Mouse (Mus musculus): ENCODE measurements around the gene Ift20.

Ift20 gene

GRCm38 (mm10) chr11:78536080-78536689 is at the start of gene Ift20, which contains the start of gene Tnfaip1:
TSS of gene Ift20 (plus strand) at chr11:78536361.
TSS of gene Tnfaip1 (minus strand) at chr11:78536332.
- peak; percentile 99 for DNase-seq

DNA sequence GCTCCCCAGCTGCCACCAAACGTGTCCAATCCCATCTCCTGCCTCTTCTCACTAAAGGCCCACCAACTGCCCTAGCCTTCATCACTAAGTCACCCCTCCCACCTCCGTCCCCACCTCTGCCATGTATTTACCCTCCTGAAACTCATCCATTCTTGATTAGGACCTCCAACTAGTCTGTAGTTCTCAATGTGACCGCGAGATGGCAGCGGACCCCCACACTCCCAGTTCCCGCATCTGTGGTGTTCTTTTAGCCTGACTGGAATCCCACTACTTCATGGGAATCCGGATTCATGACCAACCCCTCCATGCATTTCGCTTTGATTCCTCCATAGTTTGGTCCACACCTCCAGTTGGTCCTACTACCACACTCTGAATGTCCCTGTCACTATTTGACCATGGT is 48.0 kb upstream of the Ift20 start:
- peak; percentile 81 for DNase-seq

DNA sequence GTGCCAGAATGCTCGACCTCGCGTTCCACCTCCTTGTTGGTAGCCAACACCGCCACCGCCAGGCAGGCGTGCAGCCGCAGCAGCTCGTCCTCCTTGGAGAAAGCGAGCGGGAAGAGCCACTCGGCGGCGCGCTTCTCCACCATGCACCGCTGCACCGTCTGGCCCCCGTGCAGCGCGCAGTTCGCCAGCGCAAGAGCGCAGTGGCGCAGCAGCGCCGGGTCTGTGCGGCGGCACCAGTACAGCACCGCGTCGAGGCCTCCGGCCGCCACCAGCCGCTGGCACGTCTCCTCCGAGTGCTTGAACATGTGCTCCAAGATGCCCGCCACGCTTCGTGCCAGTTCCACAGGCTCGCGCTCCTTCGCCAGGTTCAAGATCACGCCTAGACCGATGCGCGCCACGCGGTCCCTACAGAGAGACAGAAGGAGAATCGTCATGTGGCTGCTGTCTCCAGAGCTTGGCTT is 45.4 kb upstream of the Ift20 start:
- DNase-seq, result no peak

DNA sequence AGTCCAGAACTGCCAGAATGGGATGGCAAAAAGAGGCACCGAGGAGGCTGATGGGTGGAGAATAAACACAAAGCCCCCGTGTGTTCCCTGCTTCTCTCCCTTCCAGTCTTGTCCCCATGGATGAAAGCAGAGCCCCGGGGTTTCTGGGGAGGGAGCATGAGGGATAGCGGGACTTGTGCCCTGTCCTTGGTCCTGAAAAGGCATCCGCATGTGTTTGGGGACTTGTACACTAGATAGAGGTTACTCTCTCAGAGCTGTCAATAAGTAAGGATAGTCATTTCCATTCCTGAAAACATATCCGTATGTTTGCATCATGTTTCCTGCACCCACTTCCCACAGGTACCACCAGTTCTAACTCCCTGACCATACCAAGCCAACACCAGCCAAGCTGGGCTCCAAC is 40.3 kb upstream of the Ift20 start:
- DNase-seq, result peak; percentile 65

DNA sequence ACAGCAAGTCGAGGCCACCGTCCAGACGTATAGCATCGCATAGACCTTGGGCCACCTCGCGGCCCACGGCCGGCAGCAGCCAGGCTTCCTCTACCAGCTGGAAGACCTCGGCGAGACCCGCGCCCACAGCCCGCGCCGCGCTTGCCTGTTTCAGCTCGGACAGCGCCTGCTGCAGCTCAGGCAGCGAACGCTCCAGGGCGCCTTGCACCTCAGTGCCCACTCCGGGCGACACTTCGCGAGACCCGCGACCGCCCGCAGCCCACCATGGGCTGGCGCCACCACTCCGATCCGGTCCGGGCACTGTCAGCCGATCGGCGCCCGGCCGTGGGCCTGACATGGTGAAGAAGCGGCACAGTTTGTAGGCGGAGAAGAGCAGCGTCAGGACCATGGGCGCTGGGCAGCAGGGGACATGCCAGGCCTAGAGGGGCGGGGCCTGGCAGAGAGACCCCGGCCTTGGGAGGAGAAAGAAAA is 39.1 kb upstream of the Ift20 start:
- DNase-seq, result peak; percentile 33

DNA sequence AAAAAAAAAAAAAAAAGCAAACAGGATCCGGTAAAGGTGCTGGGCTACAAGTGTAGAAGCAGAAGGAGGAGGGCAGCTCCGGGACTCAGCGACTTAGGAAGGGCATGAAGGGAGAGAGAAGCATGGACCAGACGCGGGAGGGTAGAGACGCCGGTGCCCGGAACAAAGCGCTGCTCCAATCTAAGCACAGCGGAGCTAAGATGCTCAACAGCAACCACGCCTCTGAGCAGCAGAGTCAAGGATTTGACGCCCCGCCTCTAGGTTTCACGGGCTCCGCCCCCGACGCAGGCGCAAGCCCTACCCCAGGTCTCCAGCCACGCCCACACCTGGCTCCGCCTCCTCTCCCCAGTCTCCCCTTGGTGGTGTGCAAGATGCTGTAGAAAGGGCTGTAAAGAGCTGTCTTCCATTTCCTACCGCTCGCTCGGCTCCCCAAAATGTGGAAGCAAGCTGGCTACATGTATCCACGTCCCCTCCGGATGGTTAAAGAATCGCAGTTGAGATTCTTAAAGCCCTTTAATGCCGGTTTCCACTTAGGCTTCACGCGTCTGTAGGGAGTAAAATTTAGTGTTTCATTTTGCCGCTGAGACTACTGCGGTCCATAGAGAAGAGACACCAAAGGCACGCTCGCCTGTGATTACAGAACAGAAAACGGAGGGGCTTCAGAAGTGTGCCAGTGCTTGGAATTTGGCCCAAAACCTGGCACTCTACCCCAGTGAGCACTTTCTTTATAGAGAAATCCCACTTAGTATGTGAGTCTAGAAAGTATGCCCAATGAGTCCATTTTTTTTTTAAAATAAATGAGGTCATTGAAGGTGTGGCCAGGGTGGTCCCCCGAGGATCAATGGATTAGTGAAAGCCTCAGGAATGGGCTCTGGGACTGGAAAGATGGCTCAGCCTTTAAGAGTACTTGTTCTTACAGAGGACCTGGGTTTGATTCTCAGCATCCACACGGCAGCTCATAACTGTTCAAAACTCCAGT is 38.3 kb upstream of the Ift20 start, which contains the start of gene Sarm1:
Sarm1 (minus strand) TSS at position 211 of the 979 bp plus-strand sequence.
- DNase-seq, result peak; percentile 95

DNA sequence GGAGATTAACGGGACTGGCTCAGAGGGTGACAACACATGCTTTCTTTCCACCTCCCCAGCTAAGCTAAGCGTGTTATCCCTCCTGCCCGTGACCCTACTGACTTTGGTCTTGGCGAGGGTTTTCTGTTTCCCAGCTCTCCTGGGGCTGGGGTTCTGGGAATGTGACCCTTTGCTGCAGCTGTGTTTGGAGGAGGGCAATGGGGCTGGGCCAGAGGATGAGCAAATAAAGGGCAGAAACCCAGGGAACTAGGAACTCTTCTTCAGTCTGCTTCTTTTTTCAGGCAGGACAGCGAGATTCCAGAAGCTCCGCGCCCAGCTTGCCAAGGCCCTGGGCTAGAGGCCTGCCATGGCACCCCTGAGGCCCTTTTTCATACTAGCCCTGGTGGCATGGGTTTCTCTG is 37.2 kb upstream of the Ift20 start, which contains the start of gene Vtn:
Vtn (plus strand) TSS at position 88 of the 400 bp plus-strand sequence.
- no peak for DNase-seq

DNA sequence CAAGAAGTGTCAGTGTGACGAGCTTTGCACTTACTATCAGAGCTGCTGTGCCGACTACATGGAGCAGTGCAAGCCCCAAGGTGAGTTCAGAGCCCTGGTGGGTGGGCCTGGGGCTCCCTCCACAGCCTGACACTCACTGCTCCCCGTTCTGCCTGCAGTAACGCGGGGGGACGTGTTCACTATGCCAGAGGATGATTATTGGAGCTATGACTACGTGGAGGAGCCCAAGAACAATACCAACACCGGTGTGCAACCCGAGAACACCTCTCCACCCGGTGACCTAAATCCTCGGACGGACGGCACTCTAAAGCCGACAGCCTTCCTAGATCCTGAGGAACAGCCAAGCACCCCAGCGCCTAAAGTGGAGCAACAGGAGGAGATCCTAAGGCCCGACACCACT is 36.6 kb upstream of the Ift20 start:
- DNase-seq, result no peak

DNA sequence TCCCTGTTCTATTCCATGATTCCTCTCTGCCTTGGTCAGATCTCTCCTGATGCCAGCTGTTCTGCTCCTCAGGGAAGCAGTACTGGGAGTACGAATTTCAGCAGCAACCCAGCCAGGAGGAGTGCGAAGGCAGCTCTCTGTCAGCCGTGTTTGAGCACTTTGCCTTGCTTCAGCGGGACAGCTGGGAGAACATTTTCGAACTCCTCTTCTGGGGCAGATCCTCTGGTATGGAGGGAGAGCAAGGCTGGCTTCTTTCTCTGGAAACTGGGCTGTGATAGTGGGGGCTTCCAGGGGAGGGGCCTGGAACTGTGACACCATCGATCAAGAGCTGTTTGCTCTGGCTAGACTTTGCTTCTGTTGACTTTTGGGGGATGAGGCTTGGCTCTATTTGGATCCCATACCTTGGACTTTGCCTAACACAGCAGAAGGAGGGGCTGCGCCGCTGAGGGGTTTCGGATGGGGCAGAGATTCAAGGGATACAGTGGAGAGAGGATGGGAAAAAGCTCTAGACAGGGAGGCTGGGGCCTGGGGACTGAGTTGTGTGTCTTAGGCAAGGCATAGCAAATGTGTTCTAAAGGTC is 35.4 kb upstream of the Ift20 start:
- no peak for DNase-seq

GRCm38 (mm10) chr11:78501529-78501928 is 34.6 kb upstream of the Ift20 start:
- no peak for DNase-seq

- no peak for DNase-seq
Measured at GRCm38 (mm10) chr11:78502909-78503650, 33.1 kb upstream of the Ift20 start, which contains the start of gene Sebox. TSS of gene Sebox (plus strand) at chr11:78503447.

DNA sequence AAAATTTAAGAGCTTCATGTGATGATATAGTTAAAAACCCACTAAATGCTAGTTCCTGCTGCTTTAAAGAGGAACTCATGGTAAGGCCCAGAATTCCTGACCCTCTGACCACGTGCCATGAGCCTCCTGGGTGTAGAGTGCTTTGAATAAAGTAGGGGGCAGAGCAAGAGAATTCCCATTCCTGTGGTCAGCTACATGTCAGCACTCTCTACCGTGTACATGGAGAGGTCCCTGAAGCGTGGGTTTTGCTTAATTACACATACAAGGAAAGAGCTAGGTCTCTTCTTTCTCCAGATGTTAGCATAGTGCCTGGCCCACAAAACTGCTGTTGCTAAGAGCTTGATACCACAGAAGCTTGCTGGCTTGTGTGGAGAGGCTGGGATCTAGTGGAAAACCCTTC is 30.7 kb upstream of the Ift20 start:
- DNase-seq, result no peak

GRCm38 (mm10) chr11:78509148-78509547 is 27.0 kb upstream of the Ift20 start:
- peak; percentile 47 for DNase-seq

DNA sequence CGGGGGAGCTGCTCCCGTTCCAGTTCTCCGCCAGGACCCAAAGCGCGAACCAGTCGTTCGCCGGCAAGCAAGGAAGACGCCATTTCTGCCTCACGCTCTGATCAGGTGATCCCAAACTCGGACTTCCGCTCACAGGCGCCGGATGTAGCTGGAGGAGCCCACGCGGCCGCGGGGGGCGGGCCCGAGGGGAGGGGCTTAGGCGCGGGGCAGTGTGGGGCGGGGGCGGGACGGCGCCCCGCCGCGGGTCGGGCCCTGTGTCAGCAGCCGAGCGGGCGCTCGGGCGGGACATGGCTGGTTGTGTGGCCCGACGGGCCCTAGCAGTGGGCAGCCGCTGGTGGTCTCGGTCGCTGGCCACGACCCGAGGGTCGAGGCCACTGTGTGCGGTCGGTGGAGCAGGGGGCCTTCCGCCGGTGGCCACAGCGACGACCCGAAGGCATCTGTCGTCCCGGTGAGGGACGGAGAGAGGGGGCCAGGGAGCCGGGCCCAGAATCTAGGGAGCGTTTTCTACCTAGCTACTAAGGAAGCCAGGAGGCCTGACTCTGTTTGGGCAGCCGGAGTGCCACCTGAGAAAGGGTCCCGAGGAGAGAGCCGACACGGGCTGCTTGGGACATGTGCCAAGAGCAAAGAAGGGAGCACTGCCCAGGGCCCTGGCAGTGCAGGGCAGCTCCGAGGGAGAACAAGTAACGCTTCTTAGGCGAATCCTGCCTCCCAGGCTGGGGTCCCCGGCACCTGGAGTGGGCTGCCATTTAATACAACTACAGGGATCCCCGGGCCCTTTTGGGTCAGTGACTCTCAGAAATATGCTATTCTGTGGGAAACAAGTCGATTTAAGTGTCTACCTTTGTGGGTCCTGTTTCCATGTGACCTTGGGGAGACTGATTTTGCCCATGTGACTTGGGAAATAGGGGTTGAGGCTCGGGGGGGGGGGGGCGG is 23.9 kb upstream of the Ift20 start, which contains the start of the genes Tmem199 and Poldip2:
Tmem199 (minus strand) TSS at position 148 of the 933 bp plus-strand sequence.
Poldip2 (plus strand) TSS at position 169 of the 933 bp plus-strand sequence.
- DNase-seq, result peak; percentile 94

DNA sequence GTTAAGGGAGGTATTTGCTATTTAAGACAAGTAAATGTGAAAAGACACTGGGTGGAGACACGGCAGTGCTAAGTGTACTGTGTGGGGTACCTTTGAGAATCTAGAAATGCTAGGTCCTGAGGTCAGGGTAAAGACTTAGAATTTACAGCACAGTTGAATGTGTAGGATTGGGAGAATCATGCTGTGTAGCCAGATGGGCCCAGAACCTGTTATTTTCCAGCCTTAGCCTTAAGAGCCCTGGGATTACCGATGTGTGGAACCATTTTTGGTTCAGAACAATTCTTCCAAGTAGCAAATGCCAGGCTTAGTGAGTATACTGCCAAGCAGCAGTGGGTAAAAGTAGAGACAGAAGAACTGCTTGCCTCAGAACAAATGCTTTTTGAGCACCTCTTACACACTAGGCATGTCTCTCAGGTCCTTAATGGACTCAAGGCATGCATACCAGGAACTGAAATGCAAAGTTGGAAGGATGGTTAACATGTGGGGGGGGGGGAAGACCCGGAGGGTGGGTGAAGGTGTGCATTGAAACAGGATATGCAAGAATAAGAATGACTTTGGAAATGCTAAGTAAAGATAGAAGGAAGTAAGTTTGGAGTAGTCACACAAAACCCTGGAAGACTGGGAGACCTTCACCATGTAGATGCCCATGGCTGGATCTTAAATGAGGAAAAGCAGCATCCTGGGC is 22.9 kb upstream of the Ift20 start:
- DNase-seq, result no peak

GRCm38 (mm10) chr11:78515549-78516325 is 20.4 kb upstream of the Ift20 start:
- no peak for DNase-seq

GRCm38 (mm10) chr11:78518931-78519330 is 17.2 kb upstream of the Ift20 start:
- DNase-seq, result no peak

DNA sequence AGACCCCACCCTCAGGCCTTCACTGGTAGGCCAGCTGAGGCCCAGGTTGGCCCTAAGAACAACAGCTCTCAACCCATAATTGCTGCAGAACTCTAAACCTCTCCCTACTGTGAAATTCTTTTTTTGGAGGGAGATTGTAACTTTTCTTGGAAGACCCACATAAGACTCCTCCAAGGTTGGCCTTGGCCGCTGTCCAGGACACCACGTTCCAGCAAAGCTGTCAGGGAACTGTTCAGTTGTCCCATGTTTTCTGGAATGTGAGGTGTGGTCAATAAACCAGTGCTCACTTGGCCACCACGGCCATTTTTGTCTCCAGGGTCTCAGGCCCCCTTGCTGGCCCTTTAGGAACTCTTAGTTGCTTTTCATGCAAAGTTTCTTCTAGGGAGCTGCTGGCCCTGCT is 14.3 kb upstream of the Ift20 start:
- no peak for DNase-seq

DNA sequence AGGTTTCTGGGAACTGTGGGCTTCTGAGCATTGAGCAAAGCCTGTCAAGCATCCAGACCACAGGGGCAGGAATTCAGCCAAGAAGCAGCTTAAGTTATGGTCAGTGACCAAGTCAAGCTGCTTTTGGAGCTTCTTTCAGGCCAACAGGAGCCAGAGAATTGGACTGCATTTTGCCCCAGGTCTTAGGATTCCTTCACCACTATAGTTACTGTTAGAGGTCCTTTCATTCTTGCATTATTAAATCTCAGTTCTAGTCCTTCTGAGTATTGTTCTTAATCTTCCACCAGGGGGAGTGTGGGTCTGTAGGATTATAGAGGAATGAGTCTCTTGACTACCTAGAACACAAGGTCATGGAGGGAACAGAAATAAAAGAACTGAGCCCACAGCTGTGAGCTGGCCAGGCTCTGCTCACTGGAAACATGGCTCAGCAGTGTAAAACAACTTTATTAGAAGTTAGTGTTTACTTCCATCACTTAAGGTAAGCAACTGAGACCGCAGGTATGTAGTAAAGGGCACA is 13.6 kb upstream of the Ift20 start:
- DNase-seq, result peak; percentile 49

Measured in lung, postnatal 10 days (tissue).